Mouse (Mus musculus) stomach, embryonic 14.5 days (tissue): Measurements from ENCODE around the gene Cfdp1. TPM values are rescaled to one million over a fixed set of nuclear protein-coding genes. Genes with fewer than 3 reads are reported as not detected.

Source experiments
- ATAC-seq: fragments of 200-750 bp; cut with Nextera tagmentation; 2 replicates; pipeline ENCODE4 v1.8.0; 2017; ENCODE audit warnings: low read depth, moderate TSS enrichment; ENCODE audit not compliant: insufficient number of reproducible peaks, insufficient read depth, low FRiP score
- H3K27ac ChIP-seq: fragments of 300-500 bp; sonication (generic); 2 replicates; pipeline ENCODE4 v1.5.1; 2014; ENCODE audit warnings: mild to moderate bottlenecking, low read length, moderate library complexity, mixed read lengths
- H3K27me3 ChIP-seq: fragments of 300-500 bp; sonication (generic); 2 replicates; pipeline ENCODE4 v1.6.1; 2014; ENCODE audit warnings: low read length, control low read depth, mixed read lengths; ENCODE audit not compliant: control insufficient read depth, insufficient read depth
- H3K36me3 ChIP-seq: fragments of 300-500 bp; sonication (generic); 2 replicates; pipeline ENCODE4 v1.6.1; 2014; ENCODE audit warnings: mild to moderate bottlenecking, control low read depth, low read length, moderate library complexity, mixed read lengths; ENCODE audit not compliant: control insufficient read depth, insufficient read depth
- H3K4me1 ChIP-seq: fragments of 300-500 bp; sonication (generic); 2 replicates; pipeline ENCODE4 v1.6.1; 2014; ENCODE audit warnings: low read length, control low read depth, mixed read lengths; ENCODE audit not compliant: control insufficient read depth, insufficient read depth
- H3K4me2 ChIP-seq: fragments of 300-500 bp; sonication (generic); replicated peaks from 2 replicates; pipeline ENCODE4 v1.6.1; 2014; ENCODE audit warnings: low read depth, low read length, control low read depth
- H3K4me3 ChIP-seq: fragments of 300-500 bp; sonication (generic); 2 replicates; pipeline ENCODE4 v1.5.1; 2014; ENCODE audit warnings: low read depth, low read length, control low read depth
- H3K9ac ChIP-seq: fragments of 300-500 bp; sonication (generic); replicated peaks from 2 replicates; pipeline ENCODE4 v1.6.1; 2014; ENCODE audit warnings: low read depth, mild to moderate bottlenecking, control low read depth, low read length, moderate library complexity, mixed read lengths
- H3K9me3 ChIP-seq: fragments of 300-500 bp; sonication (generic); 2 replicates; pipeline ENCODE4 v1.6.1; 2016; ENCODE audit warnings: low read depth, low read length, control low read depth; ENCODE audit not compliant: control insufficient read depth
- WGBS: fragments of 180-500 bp; shearing (Covaris S2); extraction: QIAGEN DNeasy Blood & Tissue Kit; methylation state at CpG from one replicate; pipeline ENCODE4 v1.1.7; 2014; 5-methylcytosine and 5-hydroxymethylcytosine counted together
- polyA plus RNA-seq: library from polyadenylated mRNA; unstranded; fragments of >200 nt; fragmentation: Nextera tagmentation; extraction: Ambion mirVana; gene quantifications from 2 replicates; pipeline ENCODE4 v1.2.1, GENCODE M21; 2014

Gene Cfdp1
- polyA plus RNA-seq, 1 experiment from 2014 or later: 215 TPM

GRCm38 (mm10) chr8:111728481-111728880, 125.6 kb downstream of the Cfdp1 start:
- H3K27me3 ChIP-seq: no peaks in the 10 kb centered on the region
- H3K27ac ChIP-seq: no peak overlapping the region
- ATAC-seq: no peak
- H3K4me1 ChIP-seq: peaks cover 52% of the 10 kb centered on the region
- H3K4me3 ChIP-seq: no peak overlapping the region
- H3K36me3 ChIP-seq: no peaks in the 10 kb centered on the region; the same call in 1 of the 2 replicates
- H3K9me3 ChIP-seq: no peaks in the 10 kb centered on the region
- 84% methylated on average over 5 of the region's 5 CpGs for WGBS
- H3K4me2 ChIP-seq: no peak overlapping the region
- no peak overlapping the region for H3K9ac ChIP-seq

GRCm38 (mm10) chr8:111727553-111727952, 126.5 kb downstream of the Cfdp1 start:
- Histone ChIP-seq H3K4me3 (no peak overlapping the region), H3K27ac (no peak overlapping the region), H3K4me2 (no peak overlapping the region), H3K4me1 (peaks cover 42% of the 10 kb centered on the region), H3K9me3 (no peaks in the 10 kb centered on the region), H3K9ac (no peak overlapping the region), H3K27me3 (no peaks in the 10 kb centered on the region), H3K36me3 (no peaks in the 10 kb centered on the region; the same call in 1 of the 2 replicates)
- 75% methylated on average over 4 of the region's 4 CpGs for WGBS
- ATAC-seq: no peak

GRCm38 (mm10) chr8:111726102-111726900, 127.8 kb downstream of the Cfdp1 start:
- no peaks in the 10 kb centered on the region for H3K27me3 ChIP-seq
- 63% methylated on average over 7 of the region's 7 CpGs for WGBS
- H3K4me2 ChIP-seq: no peak overlapping the region
- no peak overlapping the region for H3K4me3 ChIP-seq
- H3K36me3 ChIP-seq: no peaks in the 10 kb centered on the region; the same call in 1 of the 2 replicates
- peak overlapping the region; percentile 5 for H3K27ac ChIP-seq
- peaks cover 39% of the 10 kb centered on the region for H3K4me1 ChIP-seq
- H3K9ac ChIP-seq: no peak overlapping the region
- H3K9me3 ChIP-seq: no peaks in the 10 kb centered on the region
- peak; percentile 60; the same call in 1 of the 2 replicates for ATAC-seq

GRCm38 (mm10) chr8:111725341-111725740, 128.8 kb downstream of the Cfdp1 start:
- Histone ChIP-seq H3K36me3 (peaks cover 8% of the 10 kb centered on the region; the same call in 1 of the 2 replicates), H3K27ac (no peak overlapping the region), H3K9me3 (no peaks in the 10 kb centered on the region), H3K9ac (no peak overlapping the region), H3K4me3 (no peak overlapping the region), H3K27me3 (no peaks in the 10 kb centered on the region), H3K4me1 (peaks cover 29% of the 10 kb centered on the region), H3K4me2 (no peak overlapping the region)
- no peak for ATAC-seq
- 93% methylated on average over 6 of the region's 6 CpGs for WGBS

- H3K27me3 ChIP-seq: no peaks in the 10 kb centered on the region
- H3K36me3 ChIP-seq: peaks cover 22% of the 10 kb centered on the region
- H3K4me3 ChIP-seq: no peak overlapping the region
- H3K4me1 ChIP-seq: peaks cover 30% of the 10 kb centered on the region
- no peak for ATAC-seq
- no peak overlapping the region for H3K4me2 ChIP-seq
- H3K9ac ChIP-seq: no peak overlapping the region
- no peak overlapping the region for H3K27ac ChIP-seq
- no peaks in the 10 kb centered on the region for H3K9me3 ChIP-seq
- 60% methylated on average over 4 of the region's 4 CpGs for WGBS
These were observed 134.0 kb downstream of the Cfdp1 start for GRCm38 (mm10) chr8:111720115-111720544.

GRCm38 (mm10) chr8:111718937-111719336, 135.2 kb downstream of the Cfdp1 start:
- no peak overlapping the region for H3K27ac ChIP-seq
- no peaks in the 10 kb centered on the region for H3K27me3 ChIP-seq
- WGBS: 53% methylated on average over 5 of the region's 5 CpGs
- H3K9me3 ChIP-seq: no peaks in the 10 kb centered on the region
- H3K9ac ChIP-seq: no peak overlapping the region
- peaks cover 27% of the 10 kb centered on the region for H3K4me1 ChIP-seq
- H3K36me3 ChIP-seq: peaks cover 34% of the 10 kb centered on the region
- H3K4me3 ChIP-seq: no peak overlapping the region
- no peak for ATAC-seq
- no peak overlapping the region for H3K4me2 ChIP-seq

Other genes starting within 250 kb of the Cfdp1 start
- 1.3 and 1.5 TPM in 2 replicates for gene Ldhd, start 223.9 kb downstream of the Cfdp1 start, polyA plus RNA-seq
- 26.3 and 26.7 TPM in 2 replicates for gene Zfp1, start 210.9 kb downstream of the Cfdp1 start, polyA plus RNA-seq
- 201 TPM in 1 of 2 replicates, not detected in the other for gene Ctrb1, start 163.3 kb downstream of the Cfdp1 start, polyA plus RNA-seq
- 43.5 and 46.5 TPM in 2 replicates for gene Bcar1, start 110.5 kb downstream of the Cfdp1 start, polyA plus RNA-seq
- 9.7 and 11.8 TPM in 2 replicates for gene Tmem170, start 22.5 kb upstream of the Cfdp1 start, polyA plus RNA-seq
- 3.0 and 3.9 TPM in 2 replicates for gene Chst5, start 56.2 kb upstream of the Cfdp1 start, polyA plus RNA-seq
- gene Tmem231, start 79.6 kb upstream of the Cfdp1 start, polyA plus RNA-seq: 14.8 and 16.6 TPM in 2 replicates
- 187 and 189 TPM in 2 replicates for gene Gabarapl2, start 86.4 kb upstream of the Cfdp1 start, polyA plus RNA-seq
- gene Adat1, start 138.0 kb upstream of the Cfdp1 start, polyA plus RNA-seq: 8.9 and 9.5 TPM in 2 replicates
- 203 and 212 TPM in 2 replicates for gene Kars, start 157.0 kb upstream of the Cfdp1 start, polyA plus RNA-seq
- gene Terf2ip, start 157.1 kb upstream of the Cfdp1 start, polyA plus RNA-seq: 22.3 and 24.7 TPM in 2 replicates
- 0.38 and 1.4 TPM in 2 replicates for gene Gm6793, start 160.7 kb upstream of the Cfdp1 start, polyA plus RNA-seq